Mouse (Mus musculus) layer of hippocampus, adult 8-10 months (tissue): ENCODE data around the gene Gm45713. TPM values are rescaled to one million over a fixed set of nuclear protein-coding genes. Genes with fewer than 3 reads are reported as not detected.

Experiments used
- microRNA-seq, 2 experiments: library from miRNA; unstranded; fragments of <30 nt; microRNA quantifications; one replicate each; pipeline ENCODE4 v1.2.0; 2022
- total RNA-seq, 4 experiments: library from RNA; stranded (reverse); gene quantifications; 2 replicates each; pipeline ENCODE4 v1.2.4; 2022

Gm45713 gene
- total RNA-seq, 4 experiments from 2014 or later, result not detected

Small RNAs within 50 kb of the gene (microRNA-seq; reads per million reads assigned to microRNA genes)
- gene Mir150 (875 to 1,234 reads per million in 2 experiments), gene Mir5121 (8.3 to 16.9 reads per million in 2 experiments), gene Mir7055 (1.5 to 3.8 reads per million in 2 experiments)

Other genes starting within 250 kb of the Gm45713 start
- 100 to 1,000 TPM in 3 of 4 experiments, 10 to 100 TPM in 1; 89.6 to 111 (median 107) TPM for gene Med25, start 243.5 kb downstream of the Gm45713 start, total RNA-seq
- gene Fuz, start 240.2 kb downstream of the Gm45713 start, total RNA-seq, result 10 to 100 TPM; 22.9 to 30.0 (median 26.7) TPM
- gene Ap2a1, start 206.7 kb downstream of the Gm45713 start, total RNA-seq, result 100 to 1,000 TPM; 274 to 323 (median 303) TPM
- under 1 TPM; 0.37 to 0.85 (median 0.67) TPM for gene Tsks, start 193.0 kb downstream of the Gm45713 start, total RNA-seq
- 100 to 1,000 TPM; 123 to 144 (median 137) TPM for gene Cpt1c, start 161.4 kb downstream of the Gm45713 start, total RNA-seq
- gene Prmt1, start 149.7 kb downstream of the Gm45713 start, total RNA-seq, result 100 to 1,000 TPM; 167 to 173 (median 172) TPM
- 10 to 100 TPM; 42.1 to 52.0 (median 45.0) TPM for gene Irf3, start 138.6 kb downstream of the Gm45713 start, total RNA-seq
- 1 to 10 TPM; 2.3 to 6.1 (median 4.3) TPM for gene Bcl2l12, start 137.5 kb downstream of the Gm45713 start, total RNA-seq
- gene Scaf1, start 119.9 kb downstream of the Gm45713 start, total RNA-seq, result 100 to 1,000 TPM; 163 to 173 (median 167) TPM
- gene Rras, start 118.3 kb downstream of the Gm45713 start, total RNA-seq, result 10 to 100 TPM; 13.7 to 16.8 (median 15.2) TPM
- gene Prr12, start 83.3 kb downstream of the Gm45713 start, total RNA-seq, result 10 to 100 TPM; 72.9 to 75.3 (median 73.6) TPM
- gene Nosip, start 73.8 kb downstream of the Gm45713 start, total RNA-seq, result 10 to 100 TPM; 42.2 to 53.5 (median 49.8) TPM
- 1 to 10 TPM; 6.5 to 7.6 (median 6.9) TPM for gene Prrg2, start 73.6 kb downstream of the Gm45713 start, total RNA-seq
- gene Rcn3, start 44.0 kb downstream of the Gm45713 start, total RNA-seq, result 10 to 100 TPM in 3 of 4 experiments, 1 to 10 TPM in 1; 9.9 to 13.9 (median 10.6) TPM
- gene Fcgrt, start 32.4 kb downstream of the Gm45713 start, total RNA-seq, result 10 to 100 TPM; 16.8 to 23.4 (median 20.1) TPM
- 100 to 1,000 TPM; 439 to 619 (median 513) TPM for gene Rps11, start 11.8 kb downstream of the Gm45713 start, total RNA-seq
- gene Rpl13a, start 7.5 kb downstream of the Gm45713 start, total RNA-seq, result 1,000 to 10,000 TPM in 1 of 4 experiments, 100 to 1,000 TPM in 3; 731 to 1,022 (median 859) TPM
- 10 to 100 TPM; 10.0 to 12.0 (median 10.4) TPM for gene Flt3l, start 201 bp upstream of the Gm45713 start, total RNA-seq
- gene Pih1d1, start 18.1 kb upstream of the Gm45713 start, total RNA-seq, result 10 to 100 TPM; 37.5 to 56.7 (median 46.3) TPM
- 10 to 100 TPM; 16.9 to 18.6 (median 17.6) TPM for gene Aldh16a1, start 18.4 kb upstream of the Gm45713 start, total RNA-seq
- gene Slc17a7, start 27.7 kb upstream of the Gm45713 start, total RNA-seq, result 1,000 to 10,000 TPM; 1,166 to 1,245 (median 1,206) TPM
- under 1 TPM in 2 of 4 experiments, not detected in 2; 0.20 to 0.51 TPM for gene Gfy, start 43.3 kb upstream of the Gm45713 start, total RNA-seq
- not detected for gene Pth2, start 44.8 kb upstream of the Gm45713 start, total RNA-seq
- 1 to 10 TPM; 2.5 to 4.8 (median 3.6) TPM for gene Ccdc155, start 68.7 kb upstream of the Gm45713 start, total RNA-seq
- 1 to 10 TPM; 2.1 to 3.3 (median 2.6) TPM for gene Dkkl1, start 75.9 kb upstream of the Gm45713 start, total RNA-seq
- 1 to 10 TPM; 2.2 to 5.4 (median 3.7) TPM for gene Tead2, start 79.5 kb upstream of the Gm45713 start, total RNA-seq
- 10 to 100 TPM in 2 of 4 experiments, 1 to 10 TPM in 2; 6.3 to 34.1 (median 18.1) TPM for gene Cd37, start 102.9 kb upstream of the Gm45713 start, total RNA-seq
- gene Slc6a16, start 104.9 kb upstream of the Gm45713 start, total RNA-seq, result 1 to 10 TPM; 1.9 to 3.4 (median 2.6) TPM
- gene Slc6a21, start 141.3 kb upstream of the Gm45713 start, total RNA-seq, result not detected
- gene Trpm4, start 197.5 kb upstream of the Gm45713 start, total RNA-seq, result 10 to 100 TPM; 16.0 to 25.6 (median 19.4) TPM
- gene Hrc, start 199.1 kb upstream of the Gm45713 start, total RNA-seq, result under 1 TPM in 2 of 4 experiments, not detected in 2; 0.21 to 0.39 TPM
- 100 to 1,000 TPM; 123 to 143 (median 133) TPM for gene Ppfia3, start 230.8 kb upstream of the Gm45713 start, total RNA-seq
- gene Lin7b, start 234.4 kb upstream of the Gm45713 start, total RNA-seq, result 100 to 1,000 TPM; 131 to 156 (median 140) TPM